Comparison of ENCODE assay signal across 26 mouse cellular contexts in genomic region chr4:41063351-41063750, GRCm38 (mm10). TPM values are rescaled to one million over a fixed set of nuclear protein-coding genes. Genes with fewer than 3 reads are reported as not detected.
DNase-seq lines count a peak whose midpoint lies in the region; ATAC-seq and TF ChIP-seq lines count a peak whose summit lies in the region.
"Had no signal": no experiment of that assay in that cellular context is flagged by ENCODE, and none has a peak within 500 bp of the region (broad histone marks: within the 10 kb centered on the region; RNA-seq: fewer than 3 reads in every experiment).

No protein-coding gene starts in this region.

- peaks cover 2% of the 10 kb centered on the region for H3K27me3 ChIP-seq in limb, embryonic 13.5 days
- no peaks in the 10 kb centered on the region; the same call in 1 of the 2 replicates for H3K27me3 ChIP-seq in limb, embryonic 10.5 days (ENCODE audit: low read depth, poor library complexity, severe bottlenecking)
- no peaks in the 10 kb centered on the region for H3K27me3 ChIP-seq in kidney, postnatal 0 days (ENCODE audit: insufficient read depth, low read length)
- H3K27me3 ChIP-seq: hindbrain, embryonic 15.5 days; limb, embryonic 12.5 days; Patski had no signal

- no peak overlapping the region for H3K4me3 ChIP-seq in limb, embryonic 13.5 days
- H3K4me3 ChIP-seq in limb, embryonic 10.5 days = no peak overlapping the region
- H3K4me3 ChIP-seq in kidney, postnatal 0 days (replicated peaks; ENCODE audit: low read depth, low read length) = no peak overlapping the region
- H3K4me3 ChIP-seq: hindbrain, embryonic 10.5 days; hindbrain, embryonic 15.5 days; limb, embryonic 12.5 days had no signal

- no peak for ATAC-seq in limb, embryonic 13.5 days (ENCODE audit: low FRiP score, low read depth)
- ATAC-seq in kidney, postnatal 0 days (replicated peaks; ENCODE audit: low FRiP score, low read depth) = peak; percentile 52; the same call in 1 of the 2 replicates
- ATAC-seq: forebrain, postnatal 0 days; inflammation-experienced regulatory T-cells, adult 6 months; midbrain, embryonic 16.5 days; Patski had no signal

- TF ChIP-seq CTCF in kidney, postnatal 0 days (IDR thresholded peaks at IDR 0.05; ENCODE audit: low read depth) = no peak

- 0 out of 2 replicates have a peak, but pooled peaks cover 3% of the 10 kb centered on the region for H3K4me1 ChIP-seq in limb, embryonic 13.5 days
- H3K4me1 ChIP-seq in limb, embryonic 10.5 days = peaks cover 7% of the 10 kb centered on the region; the same call in 1 of the 2 replicates
- H3K4me1 ChIP-seq in kidney, postnatal 0 days (replicated peaks; ENCODE audit: insufficient read depth, low read length) = no peaks in the 10 kb centered on the region
- H3K4me1 ChIP-seq: hindbrain, embryonic 15.5 days had no signal

- no peak overlapping the region for H3K27ac ChIP-seq in limb, embryonic 13.5 days
- H3K27ac ChIP-seq in limb, embryonic 10.5 days = no peak overlapping the region
- H3K27ac ChIP-seq in kidney, postnatal 0 days = peak overlapping the region; percentile 66
- H3K27ac ChIP-seq: hindbrain, embryonic 15.5 days; liver, embryonic 14.5 days had no signal

- H3K9ac ChIP-seq in limb, embryonic 13.5 days = 0 out of 2 replicates have a peak overlapping the region, but pooled peaks have one; percentile 2
- no peak overlapping the region for H3K9ac ChIP-seq in kidney, postnatal 0 days (ENCODE audit: low read depth, low read length)
- H3K9ac ChIP-seq: forebrain, postnatal 0 days; hindbrain, embryonic 15.5 days; limb, embryonic 12.5 days; liver, embryonic 14.5 days; lung, embryonic 14.5 days had no signal

- peak; percentile 46 for DNase-seq in kidney, adult 11 months
- no peak for DNase-seq in kidney, postnatal 14 days
- DNase-seq in limb, embryonic 10.5 days (ENCODE audit: low spot score) = no peak
- DNase-seq in kidney, postnatal 0 days (ENCODE audit: low spot score) = no peak
- no peak for DNase-seq in frontal cortex, adult 2 months (ENCODE audit: extremely low spot score in 1 of 2, low spot score in 1 of 2)
- DNase-seq in Muller cell, postnatal 12 days (ENCODE audit: inconsistent ontology term) = no peak
- DNase-seq: cerebellum, adult 8-10 months; forebrain, postnatal 0 days; gastrocnemius, postnatal 10 days; right cerebral cortex, postnatal 25 days had no signal

- H3K9me3 ChIP-seq in limb, embryonic 13.5 days = no peaks in the 10 kb centered on the region
- H3K9me3 ChIP-seq in limb, embryonic 10.5 days (replicated peaks) = no peaks in the 10 kb centered on the region
- no peaks in the 10 kb centered on the region for H3K9me3 ChIP-seq in kidney, postnatal 0 days (replicated peaks; ENCODE audit: low read length)
- H3K9me3 ChIP-seq: G1E; hindbrain, embryonic 10.5 days; hindbrain, embryonic 15.5 days; limb, embryonic 12.5 days had no signal

- H3K4me2 ChIP-seq in limb, embryonic 13.5 days (replicated peaks) = no peak overlapping the region
- H3K4me2 ChIP-seq in kidney, postnatal 0 days (ENCODE audit: low read length) = no peak overlapping the region
- H3K4me2 ChIP-seq: hindbrain, embryonic 15.5 days; midbrain, embryonic 11.5 days had no signal

- no peaks in the 10 kb centered on the region for H3K36me3 ChIP-seq in limb, embryonic 13.5 days
- H3K36me3 ChIP-seq in limb, embryonic 10.5 days = no peaks in the 10 kb centered on the region
- H3K36me3 ChIP-seq in kidney, postnatal 0 days (ENCODE audit: insufficient read depth, low read length) = no peaks in the 10 kb centered on the region
- H3K36me3 ChIP-seq: G1E; hindbrain, embryonic 10.5 days; hindbrain, embryonic 15.5 days; limb, embryonic 12.5 days had no signal

- 42% methylated on average over 3 of the region's 3 CpGs for WGBS in limb, embryonic 13.5 days
- WGBS in limb, embryonic 10.5 days = 55% methylated on average over 3 of the region's 3 CpGs
- 44% methylated on average over 3 of the region's 3 CpGs for WGBS in kidney, postnatal 0 days

RNA-seq across cellular contexts. Expression of gene Aqp7, which starts 15.4 kb away (rescaled TPM):
- 0.06 and 0.15 TPM in 2 replicates for polyA plus RNA-seq in limb, embryonic 13.5 days (2015; fragmentation: Nextera tagmentation; extraction: Ambion mirVana)
- polyA plus RNA-seq in limb, embryonic 10.5 days (2016; fragmentation: Nextera tagmentation; extraction: Ambion mirVana) = 0.06 and 0.24 TPM in 2 replicates
- 3.0 and 4.4 TPM in 2 replicates for polyA plus RNA-seq in kidney, postnatal 0 days (2015; fragmentation: Nextera tagmentation; extraction: Ambion mirVana)
- 0.04 TPM in 1 of 2 replicates, not detected in the other for polyA plus RNA-seq in frontal cortex, adult 2 months (2012; rRNA removed)
- polyA plus RNA-seq: C2C12; embryonic facial prominence, embryonic 11.5 days; forebrain, embryonic 11.5 days; forebrain, postnatal 0 days; G1E; heart, embryonic 14.5 days; hindbrain, embryonic 10.5 days; hindbrain, embryonic 15.5 days; limb, embryonic 12.5 days; lung, embryonic 14.5 days; midbrain, embryonic 11.5 days; midbrain, embryonic 16.5 days; neural tube, embryonic 11.5 days had no signal

RNA-seq across cellular contexts. Expression of gene Aqp3, which starts 34.6 kb away (rescaled TPM):
- 6.7 and 7.7 TPM in 2 replicates for polyA plus RNA-seq in limb, embryonic 13.5 days (2015; fragmentation: Nextera tagmentation; extraction: Ambion mirVana)
- 3.9 and 4.4 TPM in 2 replicates for polyA plus RNA-seq in limb, embryonic 10.5 days (2016; fragmentation: Nextera tagmentation; extraction: Ambion mirVana)
- 87.4 and 102 TPM in 2 replicates for polyA plus RNA-seq in kidney, postnatal 0 days (2015; fragmentation: Nextera tagmentation; extraction: Ambion mirVana)
- 0.26 and 1.1 TPM in 2 replicates for polyA plus RNA-seq in frontal cortex, adult 2 months (2012; rRNA removed)

Comparison
In these comparisons a context has a peak if more than half of its experiments do, and no peak if none do; other contexts are left out.
1. RNA of gene Aqp3, which starts 34.6 kb away (polyA plus RNA-seq): 87.4 to 102 TPM in kidney, postnatal 0 days; 6.7 to 7.7 TPM in limb, embryonic 13.5 days, 3.9 to 4.4 TPM in limb, embryonic 10.5 days and 0.26 to 1.1 TPM in frontal cortex, adult 2 months; every median in the first group is over 10 times any median in the second.